Mouse (Mus musculus): ENCODE measurements around the gene Fam83c. TPM values are rescaled to one million over a fixed set of nuclear protein-coding genes. Genes with fewer than 3 reads are reported as not detected.

Fam83c gene
- polyA plus RNA-seq, 1 experiment from 2014 or later: 0.36 TPM

DNA sequence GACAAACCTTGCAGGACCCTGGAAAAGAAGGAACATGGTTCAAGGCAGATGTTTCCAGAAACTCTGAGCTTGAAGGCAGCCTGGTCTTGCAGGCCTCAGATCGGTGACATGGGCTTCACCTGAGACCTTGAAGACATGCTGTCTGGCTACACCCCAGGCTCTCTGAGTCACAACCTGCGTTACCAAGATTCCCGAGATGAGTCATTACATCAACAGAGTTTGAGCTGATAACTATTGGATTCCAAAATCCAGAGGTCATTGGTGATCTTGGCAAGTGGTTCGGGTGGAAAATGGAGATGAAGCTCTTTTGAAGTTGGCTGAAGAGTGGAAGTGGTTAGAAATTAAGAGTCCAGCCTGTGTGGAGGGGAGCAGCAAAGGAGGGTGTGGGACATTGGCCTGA, 25.0 kb downstream of the Fam83c start:
- Histone ChIP-seq H3K4me3 (no peak overlapping the region), H3K27me3 (0 out of 2 replicates have a peak, but pooled peaks cover 4% of the 10 kb centered on the region), H3K4me2 (replicated peaks) (no peak overlapping the region), H3K4me1 (no peaks in the 10 kb centered on the region), H3K9ac (no peak overlapping the region), H3K27ac (no peak overlapping the region), H3K36me3 (no peaks in the 10 kb centered on the region), H3K9me3 (no peaks in the 10 kb centered on the region)
- WGBS: 85% methylated on average over 4 of the region's 4 CpGs
- no peak for ATAC-seq (ENCODE audit: insufficient number of reproducible peaks, insufficient read depth, low FRiP score, low TSS enrichment)

DNA sequence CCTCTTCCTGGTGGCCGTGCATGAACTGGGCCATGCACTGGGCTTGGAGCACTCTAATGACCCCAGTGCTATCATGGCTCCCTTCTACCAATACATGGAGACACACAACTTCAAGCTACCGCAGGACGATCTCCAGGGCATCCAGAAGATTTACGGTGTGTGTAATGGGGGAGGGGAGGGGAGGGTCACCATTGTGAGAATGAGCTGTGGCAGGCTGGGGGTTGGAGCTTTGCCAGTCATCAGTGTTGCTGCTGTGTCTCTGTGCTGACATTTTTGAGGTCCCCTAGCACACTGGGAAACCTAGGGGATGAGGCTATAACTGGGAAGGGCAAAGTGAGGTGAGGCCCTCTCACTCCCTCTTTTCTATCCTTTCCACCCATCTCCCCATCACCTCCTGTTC, 27.2 kb downstream of the Fam83c start:
- H3K36me3 ChIP-seq: no peaks in the 10 kb centered on the region
- 86% methylated on average over 4 of the region's 4 CpGs for whole genome bisulfite sequencing
- ATAC-seq (ENCODE audit: insufficient number of reproducible peaks, insufficient read depth, low FRiP score, low TSS enrichment): no peak

DNA sequence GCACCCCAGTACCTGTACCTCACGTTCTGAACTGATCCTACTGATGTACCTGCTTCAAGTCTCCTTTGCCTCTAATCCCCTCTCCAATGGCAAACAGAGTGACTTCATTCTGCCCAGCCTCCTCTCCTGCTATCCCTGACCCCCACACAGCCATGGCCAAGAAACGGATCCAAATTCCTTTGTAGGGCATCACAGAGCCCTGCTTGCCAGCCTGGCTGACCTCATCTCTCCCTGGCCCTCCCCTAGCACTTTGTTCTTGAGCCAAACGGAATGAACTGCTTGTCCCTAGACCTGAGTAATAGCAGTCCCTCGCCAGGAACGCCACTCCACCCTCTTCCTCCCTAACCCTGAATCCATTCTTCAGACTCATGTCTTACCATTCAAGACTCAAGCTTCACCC, 28.1 kb downstream of the Fam83c start:
- Histone ChIP-seq H3K36me3 (no peaks in the 10 kb centered on the region), H3K27ac (no peak overlapping the region), H3K9me3 (no peaks in the 10 kb centered on the region), H3K4me2 (replicated peaks) (no peak overlapping the region), H3K4me1 (no peaks in the 10 kb centered on the region), H3K27me3 (0 out of 2 replicates have a peak, but pooled peaks cover 4% of the 10 kb centered on the region), H3K4me3 (no peak overlapping the region), H3K9ac (no peak overlapping the region)
- WGBS: 71% methylated on average over 5 of the region's 5 CpGs
- no peak for ATAC-seq (ENCODE audit: insufficient number of reproducible peaks, insufficient read depth, low FRiP score, low TSS enrichment)

More for the DNA sequence above, 27.2 kb downstream of the Fam83c start:
- H3K9ac ChIP-seq: no peak overlapping the region
- H3K27me3 ChIP-seq: 0 out of 2 replicates have a peak, but pooled peaks cover 4% of the 10 kb centered on the region
- H3K9me3 ChIP-seq: no peaks in the 10 kb centered on the region
- no peak overlapping the region for H3K27ac ChIP-seq
- no peak overlapping the region for H3K4me2 ChIP-seq (replicated peaks)
- H3K4me3 ChIP-seq: no peak overlapping the region
- no peaks in the 10 kb centered on the region for H3K4me1 ChIP-seq

DNA sequence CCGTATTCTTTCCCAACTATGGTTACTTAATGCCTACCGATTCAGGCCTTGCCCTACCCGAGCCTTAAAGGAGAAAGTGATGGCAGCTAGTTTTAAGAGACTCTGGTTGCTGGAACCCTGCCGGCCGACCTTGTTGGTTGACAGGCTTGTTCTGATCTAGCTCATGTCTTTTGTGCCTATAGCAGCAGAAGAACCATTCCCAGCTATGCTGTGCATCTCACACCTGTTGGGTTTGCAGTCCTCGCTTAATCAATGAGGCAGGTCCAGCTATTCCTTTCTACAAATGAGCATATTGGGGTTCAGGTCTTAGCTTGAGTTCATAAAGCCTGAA, 28.8 kb downstream of the Fam83c start:
- no peak for ATAC-seq (ENCODE audit: insufficient number of reproducible peaks, insufficient read depth, low FRiP score, low TSS enrichment)
- Histone ChIP-seq H3K9me3 (no peaks in the 10 kb centered on the region), H3K4me3 (no peak overlapping the region), H3K27ac (no peak overlapping the region), H3K4me1 (no peaks in the 10 kb centered on the region), H3K4me2 (replicated peaks) (no peak overlapping the region), H3K27me3 (0 out of 2 replicates have a peak, but pooled peaks cover 4% of the 10 kb centered on the region), H3K9ac (no peak overlapping the region), H3K36me3 (no peaks in the 10 kb centered on the region)
- whole genome bisulfite sequencing: 83% methylated on average over 6 of the region's 6 CpGs

DNA sequence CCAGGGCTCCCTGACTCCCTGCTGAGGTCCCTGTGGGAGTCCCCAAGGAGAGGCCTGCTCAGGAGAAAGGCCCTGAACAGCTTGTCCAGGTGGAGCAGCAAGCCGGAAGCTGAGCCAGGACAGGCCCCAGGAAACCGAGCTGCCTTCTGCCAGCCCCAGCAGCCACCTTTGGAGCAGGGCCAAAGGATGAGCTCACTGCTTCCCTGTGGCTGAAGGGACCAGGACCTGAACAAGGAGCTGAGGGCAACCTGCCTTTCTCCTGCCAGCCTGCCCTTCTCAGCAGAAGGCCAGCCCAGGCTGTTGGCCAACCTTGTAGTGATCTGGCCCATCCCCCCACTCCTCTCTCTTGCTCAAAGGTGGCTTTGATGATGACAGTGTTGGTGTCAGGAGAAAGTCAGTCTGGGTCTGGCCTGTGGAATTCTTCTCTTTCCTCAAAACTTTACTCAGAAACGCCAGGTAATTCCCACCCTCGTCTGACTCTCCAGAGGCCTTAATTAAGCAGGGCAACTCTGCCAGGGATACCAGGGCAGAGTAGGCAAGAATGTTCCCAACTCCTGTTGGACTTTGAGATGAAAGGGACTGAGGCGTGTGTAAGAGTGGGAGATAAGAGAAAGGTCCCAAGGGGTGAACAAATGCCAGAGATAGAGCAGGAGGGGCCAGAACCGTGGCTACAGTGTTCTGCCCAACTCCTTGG, 29.3 kb downstream of the Fam83c start:
- WGBS: 54% methylated on average over 6 of the region's 6 CpGs
- H3K27me3 ChIP-seq: 0 out of 2 replicates have a peak, but pooled peaks cover 4% of the 10 kb centered on the region

DNA sequence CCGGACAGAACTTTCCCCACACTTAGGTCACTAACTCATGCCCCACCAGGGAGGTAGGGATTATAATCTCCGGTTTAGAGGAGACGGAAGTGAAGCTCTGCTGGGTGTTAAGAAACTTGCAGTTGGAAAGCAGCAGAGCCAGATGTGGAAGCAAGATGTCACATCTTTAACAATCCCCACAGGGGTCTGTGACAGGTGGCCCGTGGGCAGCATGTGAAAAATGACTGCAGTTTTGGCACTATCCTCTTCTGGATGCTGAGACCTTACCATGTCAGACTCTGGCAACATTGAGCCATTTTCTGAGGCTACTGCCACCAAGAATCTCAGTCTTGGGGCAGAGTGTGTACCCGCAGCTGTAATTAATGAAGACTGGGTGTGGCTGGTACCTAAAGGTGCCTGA, 30.6 kb downstream of the Fam83c start:
- no peak overlapping the region for H3K9ac ChIP-seq
- no peak overlapping the region for H3K4me2 ChIP-seq (replicated peaks)
- 78% methylated on average over 5 of the region's 5 CpGs for WGBS
- H3K36me3 ChIP-seq: no peaks in the 10 kb centered on the region
- no peaks in the 10 kb centered on the region for H3K4me1 ChIP-seq
- no peak overlapping the region for H3K27ac ChIP-seq
- H3K9me3 ChIP-seq: no peaks in the 10 kb centered on the region
- H3K4me3 ChIP-seq: no peak overlapping the region
- no peak for ATAC-seq (ENCODE audit: insufficient number of reproducible peaks, insufficient read depth, low FRiP score, low TSS enrichment)
- H3K27me3 ChIP-seq: 0 out of 2 replicates have a peak, but pooled peaks cover 4% of the 10 kb centered on the region

More for the DNA sequence above, 29.3 kb downstream of the Fam83c start:
- Histone ChIP-seq H3K9ac (no peak overlapping the region), H3K36me3 (no peaks in the 10 kb centered on the region), H3K4me3 (no peak overlapping the region), H3K4me2 (replicated peaks) (no peak overlapping the region), H3K9me3 (no peaks in the 10 kb centered on the region), H3K27ac (no peak overlapping the region), H3K4me1 (no peaks in the 10 kb centered on the region)
- ATAC-seq (ENCODE audit: insufficient number of reproducible peaks, insufficient read depth, low FRiP score, low TSS enrichment): no peak

DNA sequence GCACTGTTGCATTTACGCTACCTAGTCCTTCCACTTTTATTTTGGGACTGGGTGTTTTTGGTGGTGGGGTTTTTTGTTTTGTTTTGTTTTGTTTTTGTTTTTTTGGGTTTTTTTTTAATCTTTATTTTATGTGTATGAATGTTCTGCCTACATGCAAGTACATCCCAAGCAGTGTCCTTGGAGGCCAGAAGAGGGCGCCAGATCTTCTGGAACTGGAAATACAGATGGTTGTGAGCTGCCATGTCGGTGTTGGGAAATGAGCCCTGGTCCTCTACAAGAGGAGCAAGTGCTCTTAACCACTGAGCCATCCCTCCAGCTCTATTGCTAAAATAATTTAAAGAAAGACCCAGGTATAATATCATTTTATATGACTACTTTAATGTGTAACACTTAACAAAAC, 31.9 kb downstream of the Fam83c start:
- no peak overlapping the region for H3K4me2 ChIP-seq (replicated peaks)
- 0 out of 2 replicates have a peak, but pooled peaks cover 7% of the 10 kb centered on the region for H3K27me3 ChIP-seq
- H3K9me3 ChIP-seq: no peaks in the 10 kb centered on the region
- H3K4me3 ChIP-seq: no peak overlapping the region
- no peaks in the 10 kb centered on the region for H3K36me3 ChIP-seq
- no peak for ATAC-seq (ENCODE audit: insufficient number of reproducible peaks, insufficient read depth, low FRiP score, low TSS enrichment)
- WGBS: 54% methylated on average over 3 of the region's 3 CpGs
- no peak overlapping the region for H3K9ac ChIP-seq
- no peaks in the 10 kb centered on the region for H3K4me1 ChIP-seq
- H3K27ac ChIP-seq: no peak overlapping the region

DNA sequence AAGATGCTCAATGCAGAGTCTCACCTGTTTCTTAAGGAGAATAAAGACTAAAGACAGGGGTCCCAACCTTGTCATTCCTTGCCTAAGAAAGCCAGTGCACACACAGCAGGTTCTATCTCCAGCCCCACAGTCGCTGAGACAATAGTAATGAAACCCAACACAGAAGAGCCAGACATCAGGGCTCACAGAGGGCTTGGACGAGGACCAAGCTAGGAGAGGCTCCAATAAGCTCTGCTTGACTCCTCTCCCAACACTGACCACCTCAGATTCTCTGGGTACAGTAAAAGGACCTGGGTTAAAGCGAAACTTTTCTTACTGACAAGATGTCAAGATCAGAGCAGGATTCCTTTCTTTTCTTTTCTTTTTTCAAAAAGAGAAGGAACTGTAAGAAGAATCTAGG, 36.0 kb downstream of the Fam83c start:
- no peak overlapping the region for H3K27ac ChIP-seq
- WGBS: 57% methylated on average over 3 of the region's 3 CpGs
- no peak for ATAC-seq (ENCODE audit: insufficient number of reproducible peaks, insufficient read depth, low FRiP score, low TSS enrichment)

DNA sequence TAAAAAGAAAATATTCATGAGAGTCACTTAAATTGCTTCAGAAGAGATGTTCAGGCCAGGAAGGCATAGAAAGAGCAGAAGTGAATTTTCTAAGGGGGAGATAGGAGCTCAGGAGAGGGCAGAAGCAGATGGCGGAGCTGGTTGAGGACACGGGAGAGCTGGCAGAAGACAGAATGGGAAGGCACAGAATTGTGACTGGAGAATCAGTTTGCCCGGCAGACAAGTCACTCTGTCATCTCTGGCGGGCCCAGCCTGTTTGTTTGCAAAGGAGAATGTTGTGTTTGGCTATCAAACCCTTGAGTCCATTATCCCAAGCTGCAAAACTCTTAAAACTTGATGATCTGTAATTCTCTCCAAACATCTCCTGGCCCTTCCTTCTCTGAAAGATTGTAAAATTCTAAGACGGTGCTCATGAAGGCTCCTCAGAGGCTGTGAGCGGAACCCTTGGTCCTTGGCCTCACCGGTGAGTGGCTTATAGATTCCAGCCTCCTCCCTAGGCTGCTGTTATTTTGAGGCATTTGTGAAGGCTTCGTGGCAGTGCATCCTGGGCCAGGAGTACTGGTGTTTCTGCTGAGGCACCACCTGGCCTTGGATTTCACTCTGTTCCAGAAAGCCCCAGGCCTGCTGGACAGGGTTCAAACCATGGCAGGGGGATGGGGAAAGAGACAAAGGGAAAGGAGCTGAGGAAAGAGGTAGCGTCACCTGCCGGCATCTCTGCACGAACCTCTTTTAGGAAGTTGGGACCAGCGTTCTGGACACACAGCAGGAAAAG, 39.8 kb downstream of the Fam83c start:
- Histone ChIP-seq H3K27me3 (0 out of 2 replicates have a peak, but pooled peaks cover 3% of the 10 kb centered on the region), H3K36me3 (no peaks in the 10 kb centered on the region), H3K9ac (no peak overlapping the region), H3K4me3 (no peak overlapping the region), H3K27ac (no peak overlapping the region), H3K4me2 (replicated peaks) (no peak overlapping the region), H3K4me1 (no peaks in the 10 kb centered on the region), H3K9me3 (no peaks in the 10 kb centered on the region)
- WGBS: 86% methylated on average over 12 of the region's 12 CpGs
- no peak for ATAC-seq (ENCODE audit: insufficient number of reproducible peaks, insufficient read depth, low FRiP score, low TSS enrichment)

More for the DNA sequence above, 36.0 kb downstream of the Fam83c start:
- Histone ChIP-seq H3K4me1 (no peaks in the 10 kb centered on the region), H3K4me2 (replicated peaks) (no peak overlapping the region), H3K4me3 (no peak overlapping the region), H3K9ac (no peak overlapping the region), H3K36me3 (no peaks in the 10 kb centered on the region), H3K27me3 (0 out of 2 replicates have a peak, but pooled peaks cover 3% of the 10 kb centered on the region), H3K9me3 (no peaks in the 10 kb centered on the region)

DNA sequence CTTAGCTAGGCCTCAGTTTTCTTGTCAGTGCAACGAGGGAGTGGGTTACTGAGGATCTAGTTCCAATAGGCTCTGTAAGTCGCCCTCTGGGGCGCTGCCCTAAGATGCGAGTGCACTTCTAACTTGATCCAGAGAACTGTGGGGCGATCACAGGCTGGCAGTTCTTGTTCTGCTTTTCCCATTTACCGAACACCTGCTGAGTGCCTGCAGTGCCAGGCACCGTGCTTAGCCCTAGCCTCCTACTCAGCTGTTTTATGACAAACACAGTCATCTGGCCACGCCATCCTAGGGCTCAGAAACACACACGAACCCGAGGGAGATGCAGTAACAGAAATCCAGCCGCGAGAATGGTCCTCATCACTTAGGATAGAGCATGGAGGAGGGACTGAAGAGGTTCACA, 41.8 kb downstream of the Fam83c start:
- H3K27ac ChIP-seq: no peak overlapping the region
- H3K36me3 ChIP-seq: no peaks in the 10 kb centered on the region
- WGBS: 27% methylated on average over 12 of the region's 12 CpGs
- no peak for ATAC-seq (ENCODE audit: insufficient number of reproducible peaks, insufficient read depth, low FRiP score, low TSS enrichment)
- H3K4me3 ChIP-seq: no peak overlapping the region
- peak overlapping the region; percentile 4; the same call in 1 of the 2 replicates for H3K4me2 ChIP-seq (replicated peaks)
- no peak overlapping the region for H3K9ac ChIP-seq
- H3K27me3 ChIP-seq: no peaks in the 10 kb centered on the region
- no peaks in the 10 kb centered on the region for H3K9me3 ChIP-seq
- no peaks in the 10 kb centered on the region for H3K4me1 ChIP-seq

DNA sequence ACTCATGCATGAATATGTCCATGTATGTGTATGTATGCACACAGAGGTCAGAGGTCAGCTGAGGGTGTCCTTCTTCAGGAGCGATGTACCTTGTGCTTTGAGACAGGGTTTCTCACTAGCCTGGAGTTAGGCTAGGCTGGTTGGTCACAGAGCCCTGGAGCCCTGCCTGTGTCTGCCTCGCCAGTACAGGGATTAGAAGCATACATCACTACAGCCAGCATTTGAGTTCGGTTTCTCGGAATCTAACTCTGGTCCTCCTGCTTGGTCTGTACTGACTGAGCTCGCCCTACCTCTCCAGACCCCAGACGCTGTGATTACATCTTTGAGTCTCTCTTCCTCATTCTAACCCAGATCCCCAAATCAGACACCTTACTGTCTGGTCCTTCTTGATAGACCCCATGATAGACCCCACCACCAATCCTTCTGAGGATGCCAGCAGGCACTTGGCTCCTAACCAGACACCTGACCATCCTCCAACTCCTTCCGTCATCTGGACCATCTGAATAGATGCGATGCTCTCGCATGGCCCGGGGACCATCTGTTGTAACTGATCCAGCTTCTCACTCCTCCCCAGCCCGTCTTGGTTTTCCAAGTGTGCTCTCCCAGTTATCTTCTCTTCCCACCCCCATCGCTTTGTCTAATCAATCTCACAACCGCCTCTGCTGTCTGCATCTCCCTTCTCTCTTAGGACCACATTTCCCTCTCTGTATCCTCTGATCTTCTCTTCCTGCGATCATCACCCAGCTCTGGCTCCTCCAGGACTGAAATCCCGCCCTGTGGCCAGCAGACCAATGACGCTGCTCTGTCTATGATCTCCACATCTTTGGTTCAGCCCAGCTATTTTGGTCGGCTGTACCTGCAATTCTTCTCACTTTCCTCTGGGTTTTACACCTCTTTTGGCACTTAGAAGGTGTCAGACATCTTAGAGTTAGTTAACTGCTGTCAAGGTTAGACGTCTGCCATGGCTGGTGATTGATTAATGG, 46.4 kb downstream of the Fam83c start:
- Histone ChIP-seq H3K4me2 (replicated peaks) (no peak overlapping the region), H3K4me1 (no peaks in the 10 kb centered on the region), H3K36me3 (no peaks in the 10 kb centered on the region), H3K27ac (no peak overlapping the region), H3K4me3 (no peak overlapping the region), H3K9me3 (no peaks in the 10 kb centered on the region), H3K9ac (no peak overlapping the region), H3K27me3 (no peaks in the 10 kb centered on the region)
- WGBS: 75% methylated on average over 18 of the region's 18 CpGs
- no peak for ATAC-seq (ENCODE audit: insufficient number of reproducible peaks, insufficient read depth, low FRiP score, low TSS enrichment)

Data from embryonic facial prominence, embryonic 12.5 days (tissue).